Mouse (Mus musculus): ENCODE results near the gene Etnppl. TPM values are rescaled to one million over a fixed set of nuclear protein-coding genes. Genes with fewer than 3 reads are reported as not detected.

Gene Etnppl
- not detected for total RNA-seq (2021)
- long read RNA-seq, experiment 1: 0 reads
- long read RNA-seq, experiment 2: 0 reads

DNA sequence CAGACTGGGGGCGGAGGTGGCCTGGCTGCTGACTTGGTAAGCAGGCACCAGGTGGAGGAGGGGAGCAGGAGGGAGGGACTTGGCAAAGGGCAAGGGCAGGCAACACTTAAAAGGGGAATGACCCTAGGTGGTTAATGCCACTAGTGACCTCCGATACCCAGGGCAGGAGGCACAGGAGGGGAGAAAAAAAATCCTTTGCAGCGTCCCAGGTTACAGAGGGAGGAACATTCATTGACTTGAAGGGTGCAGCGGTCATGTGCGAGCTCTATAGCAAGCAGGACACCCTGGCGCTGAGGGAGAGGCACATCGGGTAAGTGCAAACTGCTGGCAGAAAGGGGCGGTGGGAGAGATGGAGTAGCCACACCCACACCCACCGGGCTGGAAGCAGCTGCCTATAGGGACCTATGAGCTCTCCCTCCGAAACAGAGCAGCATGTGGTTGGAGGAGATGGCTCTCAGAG is at the start of gene Etnppl:
Gene Etnppl (plus strand): TSS at position 10 of the 460 bp plus-strand sequence.
- DNase-seq: no peak

DNA sequence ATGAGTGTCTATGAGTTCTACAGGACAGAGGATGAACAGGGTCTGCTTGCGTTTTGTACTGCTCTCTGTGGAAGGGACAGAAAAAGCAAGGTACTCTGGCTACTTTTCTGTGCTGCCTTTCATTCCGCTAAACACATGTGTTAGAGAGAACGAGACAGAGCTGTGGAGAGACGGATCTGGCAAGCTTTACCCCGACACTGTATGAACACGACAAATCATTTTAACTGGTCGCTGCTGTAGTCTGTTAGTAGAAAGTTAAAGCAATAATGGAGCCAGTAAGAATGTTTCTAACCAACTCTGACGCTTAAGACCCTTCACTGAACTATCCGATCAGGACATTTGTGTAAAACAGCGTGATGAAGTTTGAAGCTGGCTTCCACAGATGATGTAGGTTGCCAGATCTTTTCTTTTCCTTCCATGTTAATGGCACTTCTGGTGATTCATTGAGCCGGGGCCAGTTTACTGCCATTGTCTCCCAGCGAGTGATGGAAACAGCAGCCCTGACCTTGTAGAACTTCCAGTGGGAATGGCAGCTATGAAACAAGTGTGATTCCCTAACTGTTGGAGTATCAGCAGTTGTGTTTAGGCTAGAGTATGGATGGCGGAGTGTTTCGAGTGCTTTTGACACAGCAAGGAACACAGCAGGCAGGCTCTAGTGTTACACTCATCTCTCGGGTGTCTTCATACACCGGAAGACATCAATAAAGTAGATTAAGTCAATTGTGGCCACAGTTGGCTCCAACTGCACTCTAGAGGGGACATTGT is 48.7 kb upstream of the Etnppl start:
- DNase-seq: no peak

DNA sequence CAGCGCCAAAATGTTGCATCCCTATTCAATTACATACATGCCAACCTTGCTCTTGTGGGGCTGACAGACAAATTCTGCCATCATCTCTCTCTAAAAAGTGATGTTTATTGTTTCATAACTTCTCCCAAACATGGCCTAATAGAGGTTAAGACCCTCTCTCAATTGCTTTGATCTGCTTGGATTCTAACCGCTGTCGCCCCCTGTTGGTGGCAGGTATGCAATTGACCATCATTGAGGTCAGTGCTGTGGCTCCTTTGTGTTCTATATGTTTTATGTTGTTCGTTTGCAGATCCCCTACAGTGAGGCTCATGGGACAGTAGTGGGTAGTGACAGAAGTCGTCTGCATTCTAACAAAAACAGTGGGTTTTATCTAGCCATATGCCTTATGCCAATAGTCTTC is 44.0 kb upstream of the Etnppl start:
- DNase-seq: no peak

DNA sequence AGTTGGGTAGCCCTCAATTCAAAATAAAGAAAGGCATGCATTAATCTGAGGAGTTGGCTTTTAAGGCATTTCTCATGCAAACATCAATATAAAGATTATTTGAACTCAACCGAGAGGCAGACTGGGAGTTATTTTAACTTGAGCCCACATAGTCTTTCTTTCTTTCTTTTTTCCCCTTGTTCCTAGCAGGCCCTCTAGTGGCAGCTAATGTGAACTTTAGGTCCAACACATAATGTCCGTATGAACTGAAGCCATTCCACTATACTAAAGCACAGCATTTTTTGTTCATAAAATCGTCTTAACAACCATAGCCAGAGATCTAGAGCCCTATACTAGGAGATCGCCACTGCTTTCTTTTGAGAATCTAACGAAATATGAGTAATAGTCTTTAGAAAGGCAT is 42.6 kb upstream of the Etnppl start:
- DNase-seq: peak; percentile 26

DNA sequence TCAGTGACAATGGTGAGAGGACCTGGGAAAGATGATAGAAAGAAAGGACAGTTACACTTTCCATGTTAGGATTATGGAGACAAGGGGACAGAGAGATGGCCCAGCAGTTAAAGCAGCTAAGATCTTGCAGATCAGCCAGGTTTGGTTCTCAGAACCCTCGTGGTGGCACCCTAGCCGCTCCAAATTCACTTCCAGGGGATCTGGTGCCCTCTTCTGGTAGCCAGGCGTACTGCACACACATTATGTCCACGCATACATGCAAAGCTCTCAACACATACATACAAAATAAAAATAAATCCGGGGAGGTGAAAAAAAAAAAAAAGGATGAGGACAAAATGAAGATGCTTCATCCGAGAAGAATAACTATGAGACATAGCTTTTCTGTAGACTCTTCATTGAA is 40.6 kb upstream of the Etnppl start:
- DNase-seq: no peak

DNA sequence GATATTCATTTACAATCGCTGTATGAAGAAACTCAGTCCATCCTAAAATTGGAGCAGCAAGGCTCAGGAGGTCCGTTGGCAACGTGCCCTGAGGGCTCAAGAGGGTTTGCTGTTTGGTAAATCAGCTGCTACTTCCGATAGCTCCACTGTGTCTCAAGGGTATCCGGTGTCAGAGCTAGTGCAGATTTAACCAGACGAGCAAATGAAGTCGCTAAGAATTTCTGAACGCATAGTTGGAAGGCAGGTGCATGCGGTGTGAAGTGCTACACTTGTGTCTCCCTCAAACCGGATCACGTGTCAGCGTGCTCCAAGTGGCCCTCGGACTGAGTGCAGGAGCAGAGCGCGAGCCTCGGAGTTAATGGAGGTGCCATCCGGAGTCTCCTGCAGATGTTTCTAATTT is 37.7 kb upstream of the Etnppl start:
- DNase-seq: peak; percentile 36

DNA sequence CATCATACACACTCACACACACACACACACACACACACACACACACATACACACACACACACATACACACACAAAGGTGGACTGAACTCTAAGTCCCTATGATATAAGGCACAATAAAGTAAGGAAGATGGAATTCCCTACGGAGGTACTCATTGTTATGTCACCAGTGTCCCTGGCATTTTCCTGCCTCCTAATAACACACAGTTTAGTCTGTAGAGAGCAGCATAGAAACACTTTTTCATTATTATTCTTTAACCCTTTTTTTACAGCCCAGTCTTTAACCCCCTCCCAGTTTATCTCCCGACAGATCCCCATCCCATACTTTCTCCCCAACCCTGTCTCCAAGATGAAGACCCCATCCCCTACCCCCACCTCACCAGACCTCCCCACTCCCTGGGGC is 35.7 kb upstream of the Etnppl start:
- no peak for DNase-seq

DNA sequence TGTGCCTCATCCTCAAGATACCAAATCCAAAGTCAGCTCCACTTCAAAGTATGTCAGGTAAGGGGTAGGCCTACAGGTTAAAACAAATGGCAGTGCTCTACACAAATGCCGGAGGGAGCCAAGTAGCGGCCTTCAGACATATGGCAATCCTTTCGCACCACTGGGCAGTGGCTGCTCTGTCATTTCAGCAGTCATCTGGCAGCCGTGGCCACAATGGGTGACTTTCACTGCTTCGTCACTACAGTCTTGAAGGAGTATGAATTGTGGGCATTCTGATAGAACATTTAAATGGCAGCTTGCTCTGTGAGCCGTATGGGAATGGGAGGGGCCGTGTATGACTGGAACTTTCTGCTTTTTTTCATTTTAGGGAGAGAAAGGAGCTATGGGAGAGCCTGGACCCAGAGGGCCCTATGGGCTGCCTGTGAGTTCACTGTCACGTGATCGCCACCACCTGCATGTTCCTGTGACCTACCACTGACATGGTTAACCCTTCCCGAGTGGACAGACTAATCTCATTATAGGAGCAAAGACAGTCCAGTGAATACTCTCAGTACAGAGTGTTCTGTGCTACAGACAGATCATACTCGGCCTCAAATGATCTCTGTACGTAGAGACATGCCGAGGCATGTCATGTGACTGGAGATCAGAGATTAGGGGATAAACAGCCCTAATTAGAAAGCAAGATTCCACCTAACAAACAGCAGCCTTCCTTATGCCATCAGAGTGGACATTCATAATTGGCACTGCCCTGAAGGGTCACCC is 34.2 kb upstream of the Etnppl start:
- DNase-seq: no peak

DNA sequence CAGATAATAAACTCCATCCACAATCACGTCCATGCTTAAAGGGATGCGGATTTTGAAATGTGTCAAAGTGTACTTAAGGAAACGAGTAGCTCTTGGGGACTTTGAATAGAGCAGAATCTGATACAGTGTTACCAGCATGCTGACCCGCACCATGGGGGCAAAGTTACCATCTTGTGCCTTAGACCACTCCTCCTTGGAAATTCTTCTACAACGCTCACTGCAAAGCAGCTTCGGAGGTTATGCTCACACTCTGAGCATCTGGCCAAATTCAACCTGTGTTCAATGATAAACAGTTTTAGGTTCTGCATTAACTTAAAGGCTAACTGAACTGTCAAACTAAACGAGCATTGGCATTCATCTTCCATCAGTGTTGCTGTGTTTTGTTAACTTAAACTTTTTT is 33.2 kb upstream of the Etnppl start:
- no peak for DNase-seq

DNA sequence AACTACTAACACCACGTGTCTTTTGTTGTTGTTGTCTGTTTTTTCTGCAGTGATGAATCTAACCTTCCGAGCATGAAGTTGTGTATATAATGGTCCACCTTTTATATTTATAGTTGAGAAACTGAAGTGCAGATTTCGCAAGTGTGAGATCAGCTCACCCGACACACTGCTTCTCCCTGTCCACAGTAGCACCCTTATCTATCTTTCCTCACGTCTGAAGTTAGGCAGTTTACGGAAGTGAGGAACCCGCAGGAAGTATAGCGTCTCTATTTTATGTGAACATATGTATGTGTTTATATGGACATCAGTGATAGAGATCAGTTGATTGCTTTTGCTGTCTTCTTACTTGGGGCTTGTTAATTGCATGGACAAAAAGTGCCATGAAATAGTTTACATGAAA is 22.2 kb upstream of the Etnppl start:
- no peak for DNase-seq

DNA sequence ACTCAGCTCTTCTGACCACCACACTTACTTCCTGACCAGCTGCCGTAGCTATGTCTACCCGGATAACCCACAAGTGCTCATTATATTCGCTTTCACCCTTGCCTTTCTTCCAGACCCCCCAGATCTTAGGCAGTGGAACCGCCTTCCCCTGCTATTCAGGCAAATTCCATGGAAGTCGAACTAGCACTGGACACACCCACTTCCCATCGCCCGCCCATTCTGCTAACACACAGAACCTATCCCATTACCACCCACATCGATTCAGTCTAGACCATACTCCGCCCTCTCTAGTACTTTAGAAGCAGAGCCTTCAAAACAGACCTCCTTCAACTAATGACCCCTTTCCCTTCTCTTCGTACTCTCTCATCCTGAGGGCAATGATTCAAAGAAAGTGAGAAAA is 15.8 kb upstream of the Etnppl start:
- DNase-seq: no peak

DNA sequence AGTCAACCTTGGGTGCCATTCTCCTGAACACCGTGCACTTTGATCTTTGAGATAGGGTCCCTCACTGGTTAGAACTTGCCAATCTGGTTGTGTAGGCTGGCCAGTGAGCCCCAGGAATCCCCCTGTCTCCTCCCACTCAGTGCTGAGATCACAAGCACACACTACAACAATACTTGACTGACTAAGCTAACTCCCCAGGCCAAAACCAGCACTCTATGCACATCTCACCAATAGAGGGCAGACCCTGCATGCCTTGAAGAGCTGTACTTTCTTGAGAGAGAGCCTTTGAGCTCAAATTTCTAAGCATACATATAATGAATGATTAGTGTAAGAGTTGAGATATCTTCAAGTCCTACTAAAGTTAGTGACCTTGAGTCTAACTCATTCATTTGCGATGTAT is 9.3 kb upstream of the Etnppl start:
- no peak for DNase-seq

DNA sequence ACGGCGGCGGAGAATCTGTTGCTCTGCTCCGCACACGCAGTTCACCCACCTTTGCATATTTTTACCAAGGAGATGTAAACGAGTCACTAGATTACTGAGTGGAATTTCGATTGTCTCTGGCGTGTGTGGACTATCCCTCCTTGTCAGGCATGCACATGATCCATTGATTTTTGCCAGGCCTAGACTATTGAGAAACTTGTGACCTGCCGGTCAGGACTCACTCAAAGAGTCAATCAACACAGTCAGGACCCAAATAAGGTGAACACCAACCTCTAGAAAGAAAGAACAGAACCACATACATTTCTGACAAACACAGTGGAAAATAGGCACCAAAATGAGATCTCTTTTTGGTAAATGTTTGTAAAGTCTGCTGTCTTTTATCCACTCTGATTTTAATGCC is 2.8 kb upstream of the Etnppl start:
- no peak for DNase-seq

DNA sequence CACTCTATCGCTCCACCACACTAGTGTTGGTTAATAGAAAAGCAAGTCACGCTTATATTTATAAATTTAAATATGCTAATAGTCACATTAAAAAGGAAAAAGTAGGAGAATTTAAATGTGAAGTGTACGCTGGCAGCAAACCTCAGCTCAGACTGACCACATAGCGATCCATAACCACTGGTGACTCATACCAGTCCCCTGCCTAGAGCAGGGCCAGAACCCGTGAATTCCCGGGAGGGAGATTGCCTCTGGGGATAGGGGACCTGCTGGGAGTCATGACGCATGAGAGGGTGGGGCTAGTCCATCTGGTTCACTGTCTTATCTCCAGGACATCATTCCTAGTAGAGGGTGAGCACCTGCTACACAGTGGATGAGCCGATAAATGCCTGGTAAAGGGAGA is 1.6 kb upstream of the Etnppl start:
- DNase-seq: no peak

DNA sequence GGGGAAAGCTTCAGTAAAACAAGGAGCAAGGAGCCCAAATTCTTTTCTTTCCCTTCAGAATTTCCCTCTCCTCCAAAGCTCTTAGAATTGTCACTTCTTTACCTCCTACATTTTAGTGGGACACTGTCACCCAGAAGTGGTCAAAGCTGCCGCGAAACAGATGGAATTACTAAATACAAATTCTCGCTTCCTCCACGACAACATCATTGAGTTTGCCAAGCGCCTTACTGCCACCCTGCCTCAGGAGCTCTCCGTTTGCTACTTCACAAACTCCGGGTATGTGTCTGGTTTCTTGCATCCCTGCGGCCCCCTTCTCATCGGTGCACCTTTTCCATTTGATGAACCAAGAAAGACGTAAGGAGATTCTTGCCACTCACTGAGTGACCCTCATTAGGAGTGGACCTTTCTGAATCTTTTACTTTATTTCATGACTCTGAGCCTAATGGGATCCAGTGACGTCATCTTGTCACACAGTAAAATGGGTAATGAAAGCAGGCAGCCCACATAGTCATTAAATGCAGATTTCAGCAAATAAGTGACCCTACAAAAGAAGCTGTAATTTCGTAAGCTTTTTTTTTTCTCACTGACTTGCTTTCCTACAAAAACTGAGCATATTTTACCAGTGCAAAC is 3.4 kb downstream of the Etnppl start:
- no peak for DNase-seq

DNA sequence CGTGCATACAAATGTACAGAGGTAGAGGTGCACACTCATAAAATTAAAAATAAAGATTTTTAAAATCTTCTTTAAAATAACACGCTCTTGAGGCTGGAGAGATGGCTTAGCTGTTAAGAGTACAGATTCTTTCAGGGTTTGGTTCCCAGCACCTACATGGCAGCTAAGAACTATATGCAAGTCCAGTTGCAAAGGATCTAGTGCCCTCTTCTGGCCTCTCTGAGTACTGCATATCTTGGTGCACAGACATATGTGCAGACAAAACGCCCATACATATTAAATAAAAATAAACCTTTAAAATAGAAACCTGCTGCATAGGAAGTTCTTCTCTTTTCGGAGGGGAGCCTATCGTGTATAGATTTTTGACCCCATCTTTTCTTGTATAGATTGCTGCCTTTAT is 11.1 kb downstream of the Etnppl start:
- DNase-seq: no peak

DNA sequence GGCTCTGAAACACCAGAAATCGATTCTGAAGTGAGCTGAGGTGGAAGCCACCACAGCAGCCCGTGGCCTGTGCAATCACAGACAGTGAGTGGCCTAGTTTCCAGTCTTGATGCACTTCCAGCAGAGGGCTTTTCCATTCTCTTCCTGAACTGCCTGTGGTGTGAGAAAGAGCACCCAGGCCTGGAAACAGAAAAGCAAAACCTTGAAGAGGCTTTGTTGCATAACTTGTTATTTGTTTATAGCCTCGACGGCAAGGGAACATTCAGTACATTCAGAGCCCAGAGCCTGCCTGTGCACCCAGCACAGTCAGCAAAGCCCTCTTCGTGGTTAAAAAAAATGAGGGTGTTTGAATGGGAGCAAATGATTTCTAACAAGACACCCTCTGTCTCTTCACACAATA is 16.6 kb downstream of the Etnppl start:
- no peak for DNase-seq

DNA sequence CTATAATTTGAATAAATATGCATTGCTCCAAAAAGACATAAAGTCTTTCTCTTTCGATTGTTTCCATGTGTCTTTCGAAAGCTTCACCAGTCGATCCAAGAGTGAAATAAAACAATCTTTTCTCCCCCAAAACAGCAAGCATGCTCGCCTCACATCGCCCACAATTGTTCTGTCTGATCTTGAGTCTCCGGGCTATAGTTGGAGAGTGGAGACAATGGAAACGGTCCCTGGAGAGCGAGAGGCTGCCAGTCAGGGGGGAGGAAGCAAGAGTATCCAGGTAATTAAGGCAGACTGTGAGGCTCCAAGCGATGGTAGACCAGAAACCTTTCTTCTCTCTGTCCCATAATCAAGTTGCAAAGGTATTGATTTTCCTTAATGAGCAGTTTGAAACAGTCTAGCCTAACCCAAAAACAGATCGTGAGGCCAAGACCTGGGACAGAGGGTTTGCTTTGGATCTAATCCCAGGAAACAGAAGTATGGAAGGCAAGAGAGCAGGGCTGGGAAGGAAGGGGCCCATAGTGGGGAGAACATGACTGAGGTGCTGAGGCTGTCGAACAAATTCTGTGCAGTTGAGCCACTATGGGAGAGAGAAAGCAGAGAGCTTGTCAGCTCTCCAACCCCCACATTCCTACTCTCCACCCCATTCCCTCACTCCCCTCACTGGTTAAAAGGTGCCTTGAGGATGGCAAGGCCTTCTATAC is 29.0 kb downstream of the Etnppl start:
- DNase-seq: no peak

DNA sequence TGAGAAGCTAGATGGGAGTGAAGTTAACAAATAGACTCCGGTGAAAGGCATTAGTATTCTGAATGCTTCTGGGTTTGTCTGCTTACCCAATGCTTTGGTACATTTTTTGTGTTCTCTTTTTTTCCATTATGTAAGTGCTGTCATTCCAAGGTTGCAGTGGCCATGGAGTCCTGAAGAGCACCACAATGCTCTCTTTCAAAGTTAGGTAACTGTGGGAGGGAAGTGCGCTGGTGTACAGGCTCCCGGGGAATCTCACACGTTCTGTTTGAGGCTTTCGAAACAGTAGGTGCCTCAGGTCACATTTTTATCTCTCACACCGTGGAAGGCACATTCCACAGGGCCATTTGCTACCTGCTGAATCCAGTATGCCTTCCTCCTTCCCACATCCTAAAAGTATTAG is 32.3 kb downstream of the Etnppl start:
- no peak for DNase-seq

DNA sequence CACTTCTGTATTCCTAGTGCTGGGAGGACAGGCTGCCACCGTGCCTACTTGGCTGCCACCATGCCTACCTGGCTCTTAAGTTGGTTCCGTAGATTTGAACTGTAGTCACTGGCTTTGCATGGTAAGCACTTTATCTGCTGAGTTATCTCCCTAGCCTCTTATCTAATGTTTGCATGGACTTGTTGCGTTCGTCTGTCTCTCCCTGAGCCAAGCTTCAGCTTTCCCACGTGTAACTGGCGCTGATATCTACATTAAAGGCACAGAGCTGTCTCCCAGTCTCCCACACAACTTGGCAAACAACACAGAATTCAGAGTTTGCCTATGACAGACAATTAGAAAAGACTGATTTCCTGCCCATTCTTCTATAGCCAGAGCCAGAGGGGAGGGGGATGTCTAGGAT is 43.4 kb downstream of the Etnppl start:
- DNase-seq: no peak

DNA sequence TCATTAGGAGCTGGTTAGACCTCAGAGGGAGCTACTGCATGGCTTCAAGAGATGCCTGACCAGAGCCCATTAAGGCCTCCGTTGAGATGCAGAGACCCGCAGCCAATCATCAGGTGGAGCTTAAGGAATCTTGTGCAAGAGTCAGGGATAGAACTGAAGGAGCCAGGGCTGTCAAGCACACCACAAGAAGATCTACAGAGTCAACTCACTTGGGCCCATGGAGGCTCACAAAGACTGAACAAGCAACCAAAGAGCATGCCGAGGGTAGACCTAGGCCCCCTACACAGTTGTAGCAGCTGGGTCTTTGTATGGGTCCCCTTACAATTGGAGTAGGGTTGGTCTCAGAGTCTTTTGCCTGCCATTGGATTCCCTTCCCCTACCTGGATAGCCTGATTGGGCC is 45.2 kb downstream of the Etnppl start:
- DNase-seq: no peak

DNA sequence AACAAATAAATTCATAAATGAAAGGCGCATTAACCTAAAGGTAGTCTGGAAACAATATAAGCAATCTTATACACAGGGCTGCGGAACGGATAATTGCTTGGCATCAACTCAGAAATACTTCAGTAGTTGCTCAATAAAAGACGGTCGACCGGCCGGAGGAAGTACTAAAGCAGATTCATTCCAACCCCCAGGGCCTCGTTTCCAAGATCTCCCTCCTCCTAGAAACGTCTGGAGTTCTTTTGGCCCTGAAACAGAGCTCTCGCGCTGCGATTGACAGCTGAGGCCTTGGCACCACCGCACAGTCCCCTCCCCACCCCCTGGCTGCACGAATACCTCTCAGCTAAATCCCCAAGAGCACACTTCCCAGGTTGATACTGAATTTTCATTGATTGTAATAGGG is 54.0 kb downstream of the Etnppl start:
- no peak for DNase-seq
